Mouse (Mus musculus) olfactory bulb, adult 2 months (tissue): ENCODE data around the gene Lgr5.

Source experiments
- CTCF ChIP-seq: fragments of 200-500 bp; IDR thresholded peaks from 2 replicates; pipeline ENCODE4 v1.5.1; 2012; ENCODE audit warnings: low read depth, mild to moderate bottlenecking, low read length, moderate library complexity; ENCODE audit not compliant: insufficient read depth
- POLR2A ChIP-seq: fragments of 200-500 bp; IDR thresholded peaks from 2 replicates; pipeline ENCODE4 v1.6.1; 2012; ENCODE audit warnings: mild to moderate bottlenecking, low read depth, low read length, moderate library complexity; ENCODE audit not compliant: insufficient read depth

DNA sequence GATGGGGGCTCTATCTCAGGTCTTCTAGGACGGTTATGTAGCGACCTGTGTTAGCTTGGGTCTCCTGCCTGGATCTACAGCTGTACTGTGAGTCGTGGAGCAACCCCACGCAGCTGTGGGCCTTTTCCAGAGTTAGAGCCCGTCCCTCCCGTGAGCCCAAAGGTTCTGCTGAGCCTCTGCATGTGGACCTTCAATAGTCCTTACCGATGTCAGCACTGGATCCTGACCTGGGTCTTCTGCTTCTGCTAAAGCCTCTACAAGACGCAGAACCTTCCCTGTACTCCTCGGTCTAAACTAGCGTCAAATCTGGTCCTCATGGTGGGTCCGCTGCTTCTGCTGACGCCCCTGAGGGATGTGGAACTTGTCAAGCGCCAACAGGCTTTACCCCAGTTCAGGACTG is 139.0 kb downstream of the Lgr5 start:
- TF ChIP-seq CTCF (no peak), POLR2A (no peak)
